Comparison of ENCODE assay signal across 16 mouse cellular contexts in genomic region chr13:8831546-8832251, GRCm38 (mm10). TPM values are rescaled to one million over a fixed set of nuclear protein-coding genes. Genes with fewer than 3 reads are reported as not detected.
DNase-seq lines count a peak whose midpoint lies in the region; ATAC-seq and TF ChIP-seq lines count a peak whose summit lies in the region.
"Had no signal": no experiment of that assay in that cellular context is flagged by ENCODE, and none has a peak within 500 bp of the region (broad histone marks: within the 10 kb centered on the region; RNA-seq: fewer than 3 reads in every experiment).

No protein-coding gene starts in this region.

- TF ChIP-seq CTCF in forebrain, postnatal 0 days (IDR thresholded peaks at IDR 0.05; ENCODE audit: low read depth) = peak; percentile 21; the same call in 1 of the 2 replicates
- 0 out of 2 replicates have a peak, but pooled peaks have one; percentile 3 for TF ChIP-seq CTCF in lung, embryonic 14.5 days (IDR thresholded peaks at IDR 0.05; ENCODE audit: low read depth)

- H3K36me3 ChIP-seq in forebrain, postnatal 0 days (ENCODE audit: insufficient read depth) = peaks cover 36% of the 10 kb centered on the region
- H3K36me3 ChIP-seq in forebrain, embryonic 10.5 days (replicated peaks) = peaks cover 81% of the 10 kb centered on the region
- H3K36me3 ChIP-seq in lung, embryonic 14.5 days (ENCODE audit: insufficient read depth) = peaks cover 45% of the 10 kb centered on the region

- DNase-seq in forebrain, postnatal 0 days = no peak
- DNase-seq in forebrain, embryonic 10.5 days (ENCODE audit: extremely low spot score, low spot score) = no peak
- DNase-seq in lung, embryonic 14.5 days = no peak
- no peak for DNase-seq in lung, postnatal 36 days
- DNase-seq in A20 (ENCODE audit: low read depth, low spot score) = peak; percentile 16
- DNase-seq in kidney, adult 8-10 months = no peak
- DNase-seq in spleen, postnatal 10 days (ENCODE audit: low spot score in 2 of 2) = no peak
- DNase-seq: adrenal gland, postnatal 36 days; cerebellum, adult 9-10 months; lung, postnatal 14 days; thymus, adult 18-20 months had no signal

- no peak overlapping the region for H3K4me2 ChIP-seq in forebrain, postnatal 0 days (ENCODE audit: low read depth)
- no peak overlapping the region for H3K4me2 ChIP-seq in lung, embryonic 14.5 days
- H3K4me2 ChIP-seq: limb, embryonic 12.5 days; midbrain, embryonic 15.5 days; neural tube, embryonic 12.5 days had no signal

- no peak for ATAC-seq in forebrain, postnatal 0 days
- no peak for ATAC-seq in lung, embryonic 14.5 days (ENCODE audit: insufficient read depth)
- ATAC-seq in inflammation-experienced regulatory T-cells, adult 6 months = peak; percentile 95
- ATAC-seq: midbrain, embryonic 15.5 days had no signal

- no peaks in the 10 kb centered on the region for H3K4me1 ChIP-seq in forebrain, postnatal 0 days (ENCODE audit: insufficient read depth)
- H3K4me1 ChIP-seq in forebrain, embryonic 10.5 days = peaks cover 8% of the 10 kb centered on the region
- peaks cover 4% of the 10 kb centered on the region; the same call in 1 of the 2 replicates for H3K4me1 ChIP-seq in lung, embryonic 14.5 days (ENCODE audit: insufficient read depth)
- H3K4me1 ChIP-seq: limb, embryonic 12.5 days; midbrain, embryonic 15.5 days; neural tube, embryonic 12.5 days had no signal

- no peaks in the 10 kb centered on the region; the same call in 1 of the 2 replicates for H3K27me3 ChIP-seq in forebrain, postnatal 0 days (ENCODE audit: insufficient read depth, low read length)
- no peaks in the 10 kb centered on the region for H3K27me3 ChIP-seq in forebrain, embryonic 10.5 days (ENCODE audit: poor library complexity, severe bottlenecking)
- no peaks in the 10 kb centered on the region for H3K27me3 ChIP-seq in lung, embryonic 14.5 days (ENCODE audit: insufficient read depth, low read length)
- H3K27me3 ChIP-seq: limb, embryonic 12.5 days; midbrain, embryonic 15.5 days; neural tube, embryonic 12.5 days had no signal

- no peak overlapping the region for H3K27ac ChIP-seq in forebrain, postnatal 0 days (ENCODE audit: low read depth, low read length)
- H3K27ac ChIP-seq in forebrain, embryonic 10.5 days = no peak overlapping the region
- no peak overlapping the region for H3K27ac ChIP-seq in lung, embryonic 14.5 days (ENCODE audit: low read depth)
- H3K27ac ChIP-seq: limb, embryonic 12.5 days; liver, embryonic 14.5 days; midbrain, embryonic 15.5 days; neural tube, embryonic 12.5 days had no signal

- no peak overlapping the region for H3K9ac ChIP-seq in forebrain, postnatal 0 days
- no peak overlapping the region for H3K9ac ChIP-seq in lung, embryonic 14.5 days
- H3K9ac ChIP-seq: limb, embryonic 12.5 days; liver, embryonic 14.5 days; midbrain, embryonic 15.5 days; neural tube, embryonic 12.5 days had no signal

- no peak overlapping the region for H3K4me3 ChIP-seq in forebrain, postnatal 0 days (ENCODE audit: low read depth, low read length)
- no peak overlapping the region for H3K4me3 ChIP-seq in forebrain, embryonic 10.5 days
- H3K4me3 ChIP-seq in lung, embryonic 14.5 days (ENCODE audit: low read depth, low read length) = no peak overlapping the region
- H3K4me3 ChIP-seq: limb, embryonic 12.5 days; midbrain, embryonic 15.5 days; neural tube, embryonic 12.5 days had no signal

- H3K9me3 ChIP-seq in forebrain, postnatal 0 days (ENCODE audit: low read length) = no peaks in the 10 kb centered on the region
- H3K9me3 ChIP-seq in forebrain, embryonic 10.5 days = no peaks in the 10 kb centered on the region
- no peaks in the 10 kb centered on the region for H3K9me3 ChIP-seq in lung, embryonic 14.5 days (ENCODE audit: low read depth, low read length)
- H3K9me3 ChIP-seq: limb, embryonic 12.5 days; midbrain, embryonic 15.5 days; neural tube, embryonic 12.5 days had no signal

- 93% methylated on average over 7 of the region's 7 CpGs for WGBS in forebrain, postnatal 0 days
- 92% methylated on average over 7 of the region's 7 CpGs for WGBS in forebrain, embryonic 10.5 days
- WGBS in lung, embryonic 14.5 days = 66% methylated on average over 7 of the region's 7 CpGs

RNA-seq across cellular contexts. Expression of gene Wdr37, which starts 40.0 kb away (rescaled TPM):
- 57.8 and 75.9 TPM in 2 replicates for total RNA-seq in forebrain, postnatal 0 days (2014; rRNA removed)
- polyA plus RNA-seq in forebrain, postnatal 0 days (2015; fragmentation: Nextera tagmentation; extraction: Ambion mirVana) = 25.7 and 32.5 TPM in 2 replicates
- polyA plus RNA-seq in forebrain, embryonic 10.5 days (2016; fragmentation: Nextera tagmentation; extraction: Ambion mirVana) = 31.0 and 32.1 TPM in 2 replicates
- polyA plus RNA-seq in lung, embryonic 14.5 days (2014; fragmentation: Nextera tagmentation; extraction: Ambion mirVana) = 23.4 and 24.4 TPM in 2 replicates
- polyA plus RNA-seq in inflammation-experienced regulatory T-cells, adult 6 months (2017; shearing (Covaris generic)) = 10 to 100 TPM; 40.5 to 53.5 (median 41.2) TPM

RNA-seq across cellular contexts. Expression of gene Idi1, which starts 53.6 kb away (rescaled TPM):
- 61.0 and 86.9 TPM in 2 replicates for total RNA-seq in forebrain, postnatal 0 days (2014; rRNA removed)
- polyA plus RNA-seq in forebrain, postnatal 0 days (2015; fragmentation: Nextera tagmentation; extraction: Ambion mirVana) = 56.3 and 74.9 TPM in 2 replicates
- polyA plus RNA-seq in forebrain, embryonic 10.5 days (2016; fragmentation: Nextera tagmentation; extraction: Ambion mirVana) = 175 and 182 TPM in 2 replicates
- polyA plus RNA-seq in lung, embryonic 14.5 days (2014; fragmentation: Nextera tagmentation; extraction: Ambion mirVana) = 71.5 and 81.2 TPM in 2 replicates
- polyA plus RNA-seq in inflammation-experienced regulatory T-cells, adult 6 months (2017; shearing (Covaris generic)) = 10 to 100 TPM; 23.3 to 55.0 (median 32.2) TPM
